Mouse (Mus musculus) ES-Bruce4 (cell line): Measurements from ENCODE around the gene 4930404N11Rik. TPM values are rescaled to one million over a fixed set of nuclear protein-coding genes. Genes with fewer than 3 reads are reported as not detected.
A peak's percentile ranks its signal among the peaks of the same experiment; 100 is the strongest.

ENCODE experiments used
- H3K27ac ChIP-seq: 2 replicates; pipeline ENCODE4 v1.5.1; 2012; ENCODE audit warnings: low read length, inconsistent platforms; ENCODE audit not compliant: insufficient read depth
- H3K27me3 ChIP-seq: 2 replicates; pipeline ENCODE4 v1.6.1; 2012; ENCODE audit warnings: mild to moderate bottlenecking, low read length, inconsistent platforms; ENCODE audit not compliant: control insufficient read depth, poor library complexity, insufficient read depth, severe bottlenecking
- H3K36me3 ChIP-seq: 2 replicates; pipeline ENCODE4 v1.6.1; 2012; ENCODE audit warnings: inconsistent platforms, mild to moderate bottlenecking, low read length, moderate library complexity; ENCODE audit not compliant: control insufficient read depth, poor library complexity, insufficient read depth, severe bottlenecking
- H3K4me1 ChIP-seq: one replicate; pipeline ENCODE4 v1.8.1; 2011; ENCODE audit warnings: low read length; ENCODE audit not compliant: control insufficient read depth, insufficient read depth
- H3K4me3 ChIP-seq: 2 replicates; pipeline ENCODE4 v1.5.1; 2011; ENCODE audit warnings: low read depth, mild to moderate bottlenecking, low read length
- H3K9ac ChIP-seq: 2 replicates; pipeline ENCODE4 v1.6.1; 2012; ENCODE audit warnings: low read depth, mild to moderate bottlenecking, inconsistent platforms; ENCODE audit not compliant: poor library complexity, severe bottlenecking
- H3K9me3 ChIP-seq: replicated peaks from 2 replicates; pipeline ENCODE4 v1.6.1; 2012; ENCODE audit warnings: mild to moderate bottlenecking, low read length, inconsistent platforms; ENCODE audit not compliant: control insufficient read depth, poor library complexity, insufficient read depth, severe bottlenecking
- CTCF ChIP-seq: IDR thresholded peaks from one replicate; pipeline ENCODE4 v1.8.1; 2011; ENCODE audit warnings: low read depth, low read length
- EP300 ChIP-seq: IDR thresholded peaks from 2 replicates; pipeline ENCODE4 v1.6.1; 2011; ENCODE audit warnings: low read depth, low read length; ENCODE audit not compliant: insufficient read depth
- POLR2A ChIP-seq: IDR thresholded peaks from one replicate; pipeline ENCODE4 v1.8.1; 2011; ENCODE audit warnings: low read length; ENCODE audit not compliant: insufficient read depth
- polyA plus RNA-seq: library from polyadenylated mRNA; stranded (reverse); fragments of >200 nt; gene quantifications from 2 replicates; pipeline ENCODE4 v1.2.4, GENCODE M21; 2011; ENCODE audit warnings: low read depth; ENCODE audit not compliant: missing spikeins, insufficient read depth, insufficient read length

The 4930404N11Rik gene
- polyA plus RNA-seq, 1 experiment: not detected

GRCm38 (mm10) chr10:81379183-81379553, 13.6 kb upstream of the 4930404N11Rik start:
- no peaks in the 10 kb centered on the region for H3K36me3 ChIP-seq
- no peaks in the 10 kb centered on the region for H3K9me3 ChIP-seq
- peak overlapping the region; percentile 74 for H3K9ac ChIP-seq
- H3K27ac ChIP-seq: peak overlapping the region; percentile 58
- TF ChIP-seq POLR2A (no peak), CTCF (no peak), EP300 (no peak)
- H3K4me3 ChIP-seq: peak overlapping the region; percentile 81
- H3K4me1 ChIP-seq: no peaks in the 10 kb centered on the region
- no peaks in the 10 kb centered on the region for H3K27me3 ChIP-seq

- H3K27me3 ChIP-seq: no peaks in the 10 kb centered on the region
- no peaks in the 10 kb centered on the region for H3K9me3 ChIP-seq
- peak overlapping the region; percentile 74 for H3K9ac ChIP-seq
- H3K4me1 ChIP-seq: no peaks in the 10 kb centered on the region
- peak overlapping the region; percentile 97 for H3K4me3 ChIP-seq
- no peaks in the 10 kb centered on the region for H3K36me3 ChIP-seq
- peak overlapping the region; percentile 58 for H3K27ac ChIP-seq
- TF ChIP-seq EP300 (no peak), POLR2A (no peak), CTCF (no peak)
Observed at GRCm38 (mm10) chr10:81378553-81379182, 13.1 kb upstream of the 4930404N11Rik start.

GRCm38 (mm10) chr10:81377793-81378552, 12.4 kb upstream of the 4930404N11Rik start, which contains the start of gene Fzr1:
Gene Fzr1 (minus strand): TSS chr10:81378516.
- Histone ChIP-seq H3K4me1 (no peaks in the 10 kb centered on the region), H3K9me3 (no peaks in the 10 kb centered on the region), H3K27ac (peak within 1 kb of the TSS; percentile 58), H3K27me3 (no peaks in the 10 kb centered on the region), H3K36me3 (no peaks in the 10 kb centered on the region), H3K4me3 (peak within 1 kb of the TSS; percentile 97), H3K9ac (peak within 1 kb of the TSS; percentile 93)
- TF ChIP-seq CTCF (no peak), POLR2A (no peak)

GRCm38 (mm10) chr10:81377362-81377664, 11.7 kb upstream of the 4930404N11Rik start:
- peak overlapping the region; percentile 93 for H3K9ac ChIP-seq
- no peak for TF ChIP-seq POLR2A
- no peak for TF ChIP-seq EP300
- TF ChIP-seq CTCF: no peak
- H3K27me3 ChIP-seq: no peaks in the 10 kb centered on the region
- H3K4me3 ChIP-seq: peak overlapping the region; percentile 97
- H3K9me3 ChIP-seq: no peaks in the 10 kb centered on the region
- no peaks in the 10 kb centered on the region for H3K4me1 ChIP-seq
- no peaks in the 10 kb centered on the region for H3K36me3 ChIP-seq
- H3K27ac ChIP-seq: 0 out of 2 replicates have a peak overlapping the region, but pooled peaks have one; percentile 29

- Histone ChIP-seq H3K9me3 (no peaks in the 10 kb centered on the region), H3K4me1 (no peaks in the 10 kb centered on the region), H3K4me3 (peak overlapping the region; percentile 97), H3K9ac (peak overlapping the region; percentile 93; the same call in 1 of the 2 replicates), H3K27ac (peak overlapping the region; percentile 29; the same call in 1 of the 2 replicates), H3K27me3 (no peaks in the 10 kb centered on the region), H3K36me3 (no peaks in the 10 kb centered on the region)
- TF ChIP-seq CTCF (peak; percentile 57), POLR2A (no peak)
Observed at GRCm38 (mm10) chr10:81376561-81377361, 11.1 kb upstream of the 4930404N11Rik start.
